Mouse (Mus musculus): ENCODE data around the gene Slc9a5.

Gene Slc9a5

DNA sequence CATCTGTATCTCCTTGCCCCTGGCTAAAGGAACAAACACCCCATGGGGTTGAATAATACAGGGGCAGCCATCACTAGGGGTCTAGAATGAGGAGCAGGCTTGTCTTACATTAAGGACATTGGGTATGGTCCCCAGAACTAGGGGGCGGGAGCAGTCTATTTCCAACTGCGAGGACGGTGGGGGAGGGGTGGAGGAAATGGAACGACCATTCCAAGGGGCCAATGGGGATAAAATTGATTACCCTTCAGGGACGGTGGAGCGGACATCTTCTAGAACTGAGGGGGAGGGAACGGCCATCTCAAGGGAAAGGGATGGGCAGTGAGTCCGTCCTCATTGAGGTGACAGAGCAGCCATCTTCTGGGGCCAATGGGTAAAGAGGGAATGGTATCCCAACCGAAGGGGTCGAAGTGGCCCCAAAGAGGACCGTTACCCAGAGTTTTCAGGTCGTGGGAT is 23.0 kb upstream of the Slc9a5 start:
- intact Hi-C loops (cut with DNase I) = no loop called here

GRCm38 (mm10) chr8:105326141-105326672 is 22.4 kb upstream of the Slc9a5 start, which contains the start of the genes Lrrc29 and Tmem208:
TSS of gene Lrrc29 (minus strand) at chr8:105326278.
TSS of gene Tmem208 (plus strand) at chr8:105326354.
- intact Hi-C loops (cut with DNase I) = no loop called here

DNA sequence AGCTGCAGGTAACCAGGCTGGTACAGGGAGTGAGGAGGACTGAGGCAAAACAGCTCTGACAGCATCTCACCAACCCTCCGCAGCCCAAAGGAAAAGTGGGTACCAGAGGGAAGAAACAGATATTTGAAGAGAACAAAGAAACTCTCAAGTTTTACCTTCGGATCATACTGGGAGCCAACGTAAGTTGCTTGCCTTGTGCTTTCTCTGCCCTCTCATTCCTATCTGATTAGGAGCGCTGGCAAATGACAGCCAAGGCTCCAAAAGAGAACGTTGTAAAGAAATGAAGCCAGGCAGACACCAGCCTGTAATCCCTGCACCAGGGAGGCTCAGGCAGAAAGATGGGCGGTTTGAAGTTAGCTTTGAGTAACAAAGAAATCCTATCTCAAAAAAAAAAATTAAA is 21.7 kb upstream of the Slc9a5 start:
- intact Hi-C loops (cut with DNase I) = no loop called here

DNA sequence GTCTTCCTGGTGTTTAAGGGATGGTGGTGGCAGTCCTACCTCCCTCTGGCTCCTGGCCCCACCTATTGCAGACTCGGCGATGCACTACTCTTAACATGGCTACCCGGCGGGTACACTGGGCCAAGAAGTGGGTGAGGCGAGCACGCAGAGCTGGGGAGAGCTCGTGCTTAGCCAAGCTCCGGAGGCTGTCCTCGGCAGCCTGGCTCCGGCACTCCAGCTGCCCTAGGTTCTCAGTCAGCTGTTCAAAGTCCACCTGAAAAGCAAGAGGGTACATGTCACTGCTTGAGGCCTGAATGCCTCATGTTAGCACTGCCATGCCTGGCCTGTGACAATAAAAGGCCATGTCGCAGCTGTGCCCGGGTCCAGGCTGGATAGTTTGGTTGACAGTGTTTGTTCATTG is 18.3 kb upstream of the Slc9a5 start:
- intact Hi-C loops (cut with DNase I) = no loop called here

DNA sequence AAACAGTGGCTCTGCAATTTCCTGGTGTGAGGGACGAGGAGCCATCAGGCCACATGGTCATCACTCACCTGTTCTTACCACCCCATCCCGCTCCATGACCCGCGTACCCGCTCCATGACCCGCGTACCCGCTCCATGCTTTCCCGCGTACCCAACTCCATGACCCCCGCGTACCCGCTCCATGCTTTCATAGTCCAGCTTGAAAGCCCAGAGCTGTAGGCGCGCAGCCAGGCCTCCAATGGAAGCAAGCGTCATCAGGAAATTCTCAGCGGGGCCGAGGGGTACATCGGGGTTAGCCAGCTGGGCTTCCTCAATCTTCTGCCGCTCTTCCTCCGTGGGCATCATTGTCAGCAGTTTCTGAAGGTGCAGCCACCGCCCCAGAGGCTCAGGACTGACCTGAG is 17.2 kb upstream of the Slc9a5 start:
- intact Hi-C loops (cut with DNase I) = no loop called here

GRCm38 (mm10) chr8:105331931-105332330 is 16.7 kb upstream of the Slc9a5 start:
- intact Hi-C loops (cut with DNase I) = no loop called here

DNA sequence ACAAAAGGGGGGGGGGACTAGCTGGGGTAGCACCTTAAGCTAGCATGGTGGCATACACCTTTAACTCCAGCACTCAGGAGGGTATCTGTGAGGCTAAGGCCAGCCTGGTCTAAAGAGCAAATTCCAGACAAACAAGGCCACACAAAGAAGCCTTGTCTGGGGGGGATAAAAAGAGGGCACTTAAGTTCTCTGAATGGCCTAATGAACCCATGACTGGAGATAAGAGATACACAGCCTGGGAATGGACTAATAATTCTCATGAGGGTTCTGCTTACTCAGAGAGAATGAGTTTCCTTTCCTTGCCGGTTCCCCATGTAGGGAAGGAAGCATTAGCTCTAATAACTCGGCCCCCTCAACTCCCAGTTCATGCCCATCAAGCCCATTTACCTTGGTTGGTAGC is 16.1 kb upstream of the Slc9a5 start:
- intact Hi-C loops (cut with DNase I) = no loop called here

DNA sequence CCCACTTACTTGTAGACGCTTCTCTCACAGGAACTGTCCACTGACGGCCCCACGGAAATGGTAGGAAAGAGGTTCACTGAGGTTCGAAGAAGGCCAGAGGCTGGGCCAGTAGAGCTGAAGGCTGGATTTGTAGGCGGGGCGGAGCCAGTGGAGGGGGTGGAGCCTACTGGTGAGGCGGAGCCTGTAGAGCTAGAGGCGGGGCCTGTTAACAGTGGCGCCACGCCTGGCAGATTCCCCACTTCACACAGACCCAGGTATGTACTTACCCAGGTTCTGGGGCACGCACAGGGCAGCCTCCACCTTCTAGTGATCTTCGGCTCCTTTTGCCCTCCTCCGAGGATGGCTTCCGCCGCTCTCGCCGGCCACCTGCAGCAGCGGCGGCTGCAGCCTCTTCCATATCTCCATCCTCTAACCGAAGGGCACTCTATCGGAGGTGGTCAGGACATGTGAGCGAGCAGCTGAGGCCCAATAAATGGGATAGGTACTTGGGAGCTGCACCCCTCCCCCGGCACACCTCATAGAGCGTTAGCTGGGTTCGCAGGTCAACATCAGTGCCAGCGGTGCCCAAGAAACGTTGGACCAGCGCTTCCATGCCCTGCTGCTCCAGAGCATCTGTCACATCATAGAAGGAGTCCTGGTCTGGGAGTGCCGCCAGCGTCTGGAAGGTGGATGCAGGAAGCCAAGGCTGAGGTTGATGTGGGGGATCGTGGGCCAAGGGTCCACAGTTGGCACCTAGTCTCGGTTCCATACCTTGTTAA is 12.1 kb upstream of the Slc9a5 start:
- intact Hi-C loops (cut with DNase I) = no loop called here

GRCm38 (mm10) chr8:105338992-105339391 is 9.7 kb upstream of the Slc9a5 start:
- intact Hi-C loops (cut with DNase I) = no loop called here

GRCm38 (mm10) chr8:105339886-105340635 is 8.6 kb upstream of the Slc9a5 start:
- intact Hi-C loops (cut with DNase I) = no loop called here

- intact Hi-C loops (cut with DNase I) = no loop called here
Observed at GRCm38 (mm10) chr8:105341399-105341798, 7.2 kb upstream of the Slc9a5 start.

DNA sequence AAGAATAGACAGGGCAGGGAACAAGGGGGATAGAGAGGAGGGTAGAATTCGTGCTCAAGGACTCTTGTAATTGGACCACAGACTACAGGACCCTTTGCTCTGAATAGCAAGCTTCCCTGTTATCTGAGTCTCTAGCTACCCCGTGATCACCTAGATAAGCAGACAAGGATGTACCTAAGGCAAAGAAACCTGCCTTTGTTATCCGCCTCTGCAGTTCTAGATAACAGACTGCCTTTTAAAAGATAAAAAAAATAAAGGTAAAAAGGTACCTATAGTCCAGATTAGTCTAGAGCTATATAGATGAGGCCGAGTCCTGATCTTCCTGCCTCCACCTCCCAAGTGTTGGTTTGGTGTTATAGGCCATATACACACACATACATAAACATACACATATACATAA is 5.9 kb upstream of the Slc9a5 start:
- intact Hi-C loops (cut with DNase I) = no loop called here

- intact Hi-C loops (cut with DNase I) = no loop called here
Observed at GRCm38 (mm10) chr8:105343791-105344574, 4.7 kb upstream of the Slc9a5 start.

- intact Hi-C loops (cut with DNase I) = no loop called here
Observed at GRCm38 (mm10) chr8:105345061-105345975, 3.3 kb upstream of the Slc9a5 start.

GRCm38 (mm10) chr8:105346611-105347427 is 1.8 kb upstream of the Slc9a5 start:
- intact Hi-C loops (cut with DNase I) = no loop called here

DNA sequence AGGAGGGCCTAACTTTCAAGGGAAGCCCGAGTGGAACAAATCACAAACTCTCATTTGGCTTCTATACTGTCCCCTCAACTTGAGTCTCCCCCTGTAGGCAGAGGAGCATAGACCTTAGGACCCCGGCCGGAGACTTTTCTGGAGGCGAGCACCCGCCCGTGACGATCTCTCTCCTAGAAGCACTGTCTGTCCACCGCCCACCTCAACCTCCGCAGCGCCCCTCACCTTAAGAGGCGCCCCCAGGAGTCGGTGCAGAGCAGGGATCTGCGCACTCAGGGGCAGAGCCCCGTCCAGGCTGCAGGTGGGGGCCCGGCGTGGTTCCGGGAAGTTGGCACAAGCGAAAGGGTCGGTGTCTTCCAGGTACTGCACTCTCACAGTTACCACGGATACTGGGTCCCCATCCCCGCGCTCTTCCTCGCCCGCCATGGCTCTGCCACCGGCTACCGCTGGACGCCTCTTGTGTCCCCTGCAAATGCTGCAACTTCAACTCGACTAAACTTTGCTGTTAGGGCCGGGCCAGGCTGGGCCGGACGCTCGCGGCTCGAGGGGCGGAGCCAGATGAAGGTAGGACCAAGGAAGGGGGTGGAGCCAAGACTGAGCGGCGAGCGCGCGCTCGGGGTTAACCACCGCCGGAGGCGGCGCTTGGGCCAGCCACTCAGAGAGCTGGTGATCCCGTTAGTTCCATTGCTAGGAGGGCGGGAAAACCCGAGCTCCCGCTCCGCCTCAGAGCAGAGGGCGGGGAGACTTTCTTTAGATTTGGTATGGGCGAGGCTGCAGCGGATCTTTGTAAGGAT is 1.0 kb upstream of the Slc9a5 start, which contains the start of gene Fhod1:
Gene Fhod1 (minus strand): TSS at position 526 of the 794 bp plus-strand sequence.
- intact Hi-C loops (cut with DNase I) = no loop called here

- intact Hi-C loops (cut with DNase I) = no loop called here
Observed at GRCm38 (mm10) chr8:105349096-105349771, 591 bp downstream of the Slc9a5 start.

DNA sequence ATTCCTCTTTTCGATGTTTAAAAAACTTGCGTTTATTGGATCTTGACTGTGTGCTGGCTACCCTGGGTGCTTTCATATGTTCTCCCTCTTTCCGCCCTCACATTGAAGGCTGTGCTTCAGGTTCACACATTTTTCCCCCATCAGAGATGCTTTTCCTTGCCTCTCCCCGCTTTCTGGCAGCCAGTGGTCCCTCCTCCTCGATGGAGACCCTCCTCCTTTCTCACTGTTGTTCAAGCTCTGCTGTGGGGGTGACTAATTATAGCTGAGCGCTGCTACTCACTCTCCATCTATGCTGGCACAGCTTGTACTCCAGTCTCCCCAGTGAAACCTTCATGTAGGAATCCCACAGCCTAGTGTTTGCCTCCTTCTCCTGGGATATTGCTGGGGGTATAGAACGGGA is 1.5 kb downstream of the Slc9a5 start:
- intact Hi-C loops (cut with DNase I) = no loop called here

All from adrenal gland (tissue).